Mouse (Mus musculus) A20 (cell line): ENCODE measurements around the gene Tmem35b.

Experiments
- DNase-seq: peaks from one replicate; pipeline ENCODE4 v3.0.0-alpha.2; 2011; ENCODE audit warnings: low read depth, low spot score

Gene Tmem35b

DNA sequence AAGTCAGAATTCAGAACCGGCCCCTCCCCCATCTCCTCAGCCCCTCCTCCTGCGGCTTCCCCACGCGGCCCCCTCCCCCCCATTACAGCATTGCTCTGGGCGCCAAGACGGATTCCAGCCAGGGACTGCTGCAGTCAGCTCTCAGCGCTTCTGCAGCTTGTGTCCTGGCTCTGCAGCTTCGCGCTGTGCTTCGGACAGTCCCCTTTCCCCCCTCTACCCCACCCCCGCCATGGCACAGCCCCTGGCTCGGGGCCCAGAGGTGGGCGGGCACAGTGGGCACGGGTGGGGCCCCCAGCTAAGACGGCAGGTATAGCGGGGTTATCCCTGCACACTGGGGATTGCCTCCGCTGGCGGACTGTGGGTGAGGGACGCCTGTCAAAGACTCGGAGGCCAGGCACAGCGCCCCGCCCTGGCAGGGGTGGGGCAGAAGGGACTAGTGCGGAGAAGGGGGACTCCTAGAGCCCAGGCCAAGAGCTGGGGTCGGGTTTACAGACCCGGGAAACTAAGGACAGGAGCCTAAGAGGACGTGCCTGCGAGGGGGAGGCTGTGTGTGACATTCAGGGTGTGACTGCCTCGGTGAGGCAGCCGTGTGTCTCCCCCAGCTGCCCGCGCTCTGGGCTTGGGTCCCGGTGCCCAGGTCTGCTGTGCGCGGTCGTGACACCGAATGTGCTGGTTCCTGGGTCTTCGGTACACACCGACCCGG lies 44.9 kb downstream of the Tmem35b start:
- no peak for DNase-seq

DNA sequence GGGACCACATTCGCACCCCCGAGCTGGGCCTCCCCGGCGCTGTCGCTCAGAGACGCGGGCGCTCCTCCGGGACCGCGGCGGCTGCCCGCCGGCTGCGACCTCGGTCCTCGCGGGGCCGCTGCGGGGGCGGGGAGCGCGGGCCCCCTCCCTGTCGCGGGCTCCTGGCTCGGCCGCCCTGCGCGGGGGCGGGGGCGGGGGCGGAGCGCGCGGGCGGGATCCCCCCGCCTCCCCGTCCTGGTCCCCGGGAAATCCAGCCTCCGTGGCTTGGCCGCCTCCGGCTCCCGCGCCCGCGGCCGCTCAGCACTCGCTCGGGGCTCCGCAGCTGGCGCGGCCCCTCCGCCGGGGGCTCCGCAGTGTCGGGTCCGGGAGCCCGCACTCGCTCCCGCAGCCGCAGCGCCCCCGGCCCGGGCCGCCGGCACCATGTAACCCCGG lies 45.4 kb downstream of the Tmem35b start, which contains the start of gene Dlgap3:
Dlgap3 (plus strand) TSS at position 291 of the 432 bp plus-strand sequence.
- DNase-seq, result no peak

DNA sequence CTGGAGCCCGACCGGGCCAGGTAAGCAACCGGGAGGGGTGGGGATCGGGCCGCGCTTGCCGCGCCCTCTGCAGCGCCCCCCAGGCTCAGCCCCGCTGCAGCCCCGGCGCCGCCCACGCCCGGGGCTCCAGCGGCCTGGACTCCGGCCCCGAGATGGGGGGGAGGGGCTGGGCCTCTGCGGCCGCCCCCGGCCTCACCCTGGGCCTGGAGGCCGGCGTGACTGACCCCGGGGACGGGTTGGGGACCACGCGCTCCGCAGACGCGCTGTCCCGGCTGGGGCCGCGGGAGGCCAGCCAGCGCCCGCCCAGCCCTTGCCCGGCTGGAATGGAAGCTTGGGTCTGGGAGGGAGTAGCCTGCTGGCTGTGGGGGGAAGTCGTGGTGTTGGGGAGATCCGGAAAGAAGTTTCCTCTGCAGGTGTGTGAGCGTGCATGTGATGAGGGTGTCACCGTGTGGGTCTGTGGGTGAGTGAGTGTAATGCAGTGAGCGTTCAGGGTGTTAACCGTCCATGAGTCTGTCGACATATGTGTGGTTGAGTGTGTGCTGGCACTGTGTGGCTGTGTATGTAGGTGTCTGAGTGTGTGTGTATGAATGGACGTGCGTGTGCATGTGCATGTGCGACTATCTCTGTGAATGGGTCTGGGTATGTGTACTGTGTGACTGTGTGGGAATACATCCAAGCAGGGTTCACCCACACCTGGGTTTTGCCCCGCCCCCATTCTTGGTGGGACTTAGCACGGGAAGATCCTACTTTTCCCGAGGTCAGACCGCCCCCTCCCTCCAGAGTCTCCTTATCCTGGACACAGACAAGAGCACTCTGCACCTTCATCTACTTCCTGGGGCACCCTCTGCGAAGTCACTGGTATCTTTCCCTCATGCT lies 46.1 kb downstream of the Tmem35b start:
- DNase-seq, result no peak

DNA sequence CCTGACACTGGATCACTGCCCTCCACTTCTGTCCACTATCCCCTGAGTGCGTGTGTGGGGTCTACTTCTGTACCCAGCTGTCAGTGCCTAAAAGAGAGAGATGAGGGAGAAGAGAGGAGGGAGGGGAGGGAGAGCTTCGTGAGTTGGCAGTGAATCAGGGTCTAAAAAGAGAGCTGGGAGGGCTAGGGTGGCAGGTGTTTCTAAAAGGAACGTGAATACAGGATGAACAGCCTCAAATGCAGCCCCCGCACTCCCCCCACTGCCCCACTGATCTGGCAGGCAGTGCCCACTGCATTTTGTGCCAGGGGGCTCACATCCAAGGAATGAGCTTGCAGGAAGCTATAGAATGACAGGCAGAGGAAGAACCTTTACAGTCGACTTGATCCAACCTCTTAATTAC lies 47.4 kb downstream of the Tmem35b start:
- DNase-seq, result no peak

DNA sequence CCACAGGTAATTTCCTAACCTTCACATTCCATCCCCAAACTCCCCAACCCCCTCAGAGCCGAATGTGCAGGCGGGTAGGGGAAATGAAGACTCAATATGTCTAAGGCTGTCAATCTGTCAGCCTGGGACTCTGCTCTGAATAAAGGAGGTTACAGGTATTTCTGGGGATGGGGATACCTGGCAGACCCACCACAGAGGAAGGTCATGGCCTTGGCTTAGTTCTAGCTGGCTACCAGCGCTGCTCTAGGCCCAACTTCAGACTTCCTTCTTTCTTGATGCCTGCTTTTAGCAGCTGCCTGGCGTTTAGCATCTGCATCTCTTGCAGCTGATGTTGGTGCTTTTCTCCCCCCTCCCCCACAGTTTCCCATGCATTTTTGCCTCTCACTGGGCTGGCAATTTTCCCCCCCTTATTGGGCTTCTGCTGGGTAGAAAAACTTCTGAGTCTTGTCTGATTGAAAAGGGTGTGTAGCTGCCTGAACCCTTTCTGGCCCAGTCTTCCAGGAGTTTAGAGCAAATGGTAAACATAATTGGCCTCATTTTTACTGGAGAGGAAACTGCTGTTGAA lies 47.9 kb downstream of the Tmem35b start:
- DNase-seq, result no peak

DNA sequence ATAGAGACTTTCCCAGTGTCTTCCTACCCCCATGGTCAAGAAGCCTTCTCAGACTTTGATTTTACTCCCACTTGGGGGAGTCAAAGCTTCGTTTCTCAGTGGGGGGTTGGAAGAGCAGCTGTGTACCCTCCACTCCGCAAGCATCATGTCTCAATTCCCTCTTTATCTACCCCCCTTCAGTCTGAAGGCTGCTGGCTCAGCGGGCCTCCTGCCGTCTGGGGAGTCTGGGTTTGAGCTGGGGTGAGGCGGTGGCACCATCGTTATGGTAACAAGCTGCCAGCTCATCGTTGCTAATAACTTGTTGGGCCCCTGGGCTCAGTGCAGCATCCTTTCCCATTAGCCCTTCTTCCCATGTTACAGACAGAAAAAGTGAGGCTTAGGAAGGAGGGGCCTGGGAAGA lies 48.6 kb downstream of the Tmem35b start:
- no peak for DNase-seq

DNA sequence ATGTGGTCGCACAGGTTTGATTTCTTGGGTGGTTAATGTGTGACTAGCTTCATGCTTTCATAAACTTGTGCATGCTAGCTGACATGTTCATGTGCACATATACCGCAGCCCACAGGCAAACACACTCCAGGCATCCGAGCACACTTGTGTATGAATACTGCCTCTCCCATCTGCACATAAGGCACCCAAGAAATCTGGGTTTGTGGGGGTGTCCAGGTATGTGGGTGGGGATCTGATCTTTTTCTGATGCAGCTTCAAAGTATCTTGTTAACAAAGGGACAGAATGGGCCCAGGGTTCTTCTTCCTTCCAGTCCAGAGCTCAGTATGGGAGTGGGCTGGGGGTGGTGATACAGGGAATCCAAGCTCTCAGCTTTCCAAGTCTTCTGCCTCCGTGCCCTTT lies 49.1 kb downstream of the Tmem35b start:
- DNase-seq, result no peak

DNA sequence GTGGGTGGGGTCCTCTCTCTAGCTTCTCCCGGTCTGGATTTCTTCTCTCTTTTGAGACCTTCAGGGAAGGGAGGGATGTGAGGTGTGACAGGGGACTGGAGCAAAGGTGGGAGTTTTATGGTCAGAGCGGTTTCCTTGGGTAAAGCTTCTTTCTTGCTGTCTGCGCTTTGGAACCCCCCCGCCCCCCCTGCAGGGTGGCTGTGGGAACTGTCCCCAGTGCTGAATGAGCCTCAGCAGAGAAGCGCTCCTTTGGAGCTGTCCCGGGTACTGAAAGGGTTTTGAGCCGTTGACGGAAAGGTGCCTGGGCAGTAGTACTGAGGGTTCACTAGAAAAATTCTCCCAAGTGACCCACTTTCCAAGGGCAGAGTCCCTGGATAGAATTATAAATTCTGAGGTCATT lies 50.0 kb downstream of the Tmem35b start:
- DNase-seq, result peak; percentile 56

DNA sequence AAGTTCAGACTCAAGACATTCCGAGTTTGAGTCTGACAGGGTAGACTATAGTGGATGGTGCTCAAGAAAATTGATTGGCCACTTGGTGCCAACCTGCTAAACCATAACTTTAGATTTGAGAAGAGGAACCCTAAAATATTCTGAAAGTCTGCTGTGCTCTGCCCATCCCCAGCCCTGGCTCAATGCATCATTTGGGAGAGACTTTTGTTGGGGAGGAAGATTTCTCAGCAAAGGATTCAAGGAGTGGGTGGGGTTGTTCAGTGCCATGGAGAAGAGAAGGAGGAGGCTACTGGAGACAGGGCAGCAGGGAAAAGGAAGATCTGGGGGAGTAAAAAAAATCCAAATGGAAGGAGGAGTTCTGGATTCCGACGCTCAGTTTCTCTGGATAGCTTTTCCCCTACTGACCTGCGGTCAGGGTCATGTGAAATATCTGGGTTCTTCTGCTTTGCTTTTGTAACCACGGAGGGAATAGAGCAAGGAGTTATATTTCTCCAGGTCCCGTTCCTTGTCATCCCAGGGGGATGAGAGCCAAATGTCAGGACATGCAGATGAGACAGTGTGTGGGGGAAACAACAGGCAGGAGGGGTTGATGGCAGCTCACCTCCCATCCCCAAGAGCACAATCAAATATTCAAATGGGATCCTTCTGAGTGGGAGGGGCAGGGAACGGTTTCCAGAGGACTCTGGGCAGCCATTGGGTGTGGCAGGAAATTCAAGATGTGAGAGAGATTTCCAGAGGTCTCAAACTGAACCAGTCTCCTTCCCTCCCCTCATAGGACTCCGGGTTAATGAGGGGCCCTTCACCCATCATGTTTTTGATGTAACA lies 50.8 kb downstream of the Tmem35b start:
- no peak for DNase-seq

DNA sequence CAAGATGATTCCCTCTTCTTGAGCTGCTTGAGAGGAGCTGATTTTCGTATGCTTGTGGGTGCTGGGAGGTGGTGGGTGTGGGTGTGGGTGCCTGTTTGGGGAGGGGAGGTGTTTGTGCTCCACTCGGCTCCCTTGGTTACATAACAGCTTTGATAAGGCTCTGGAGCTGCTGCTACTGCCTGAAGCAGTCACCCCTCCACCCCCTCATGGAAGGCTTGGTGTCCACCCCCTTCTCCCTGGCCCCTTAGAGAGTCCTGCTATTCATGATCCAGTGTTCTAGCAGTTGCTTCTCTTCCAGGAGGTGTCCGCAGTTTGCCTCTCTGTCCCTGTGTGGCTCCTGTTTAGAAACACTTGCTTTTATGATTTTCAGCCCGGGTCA lies 51.4 kb downstream of the Tmem35b start:
- DNase-seq, result no peak

DNA sequence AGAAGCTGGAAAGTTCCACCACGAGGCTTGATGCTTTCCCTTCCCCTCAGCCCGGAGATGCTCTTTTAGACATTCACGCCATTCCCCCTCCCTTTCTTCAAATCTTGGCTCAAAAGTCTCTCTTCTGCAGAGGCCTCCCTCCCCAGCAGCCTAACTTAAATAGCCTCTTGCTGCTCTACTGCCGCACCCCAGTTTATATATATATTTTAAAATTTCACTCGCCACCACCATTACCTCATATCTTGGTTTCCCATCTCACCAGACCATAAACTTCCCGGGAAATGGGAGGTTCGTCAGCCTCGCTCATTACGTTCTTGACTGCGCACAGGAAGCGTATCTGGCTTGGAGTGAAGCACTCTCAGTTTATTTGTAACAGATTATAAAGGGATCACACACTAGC lies 54.5 kb downstream of the Tmem35b start:
- DNase-seq, result no peak

DNA sequence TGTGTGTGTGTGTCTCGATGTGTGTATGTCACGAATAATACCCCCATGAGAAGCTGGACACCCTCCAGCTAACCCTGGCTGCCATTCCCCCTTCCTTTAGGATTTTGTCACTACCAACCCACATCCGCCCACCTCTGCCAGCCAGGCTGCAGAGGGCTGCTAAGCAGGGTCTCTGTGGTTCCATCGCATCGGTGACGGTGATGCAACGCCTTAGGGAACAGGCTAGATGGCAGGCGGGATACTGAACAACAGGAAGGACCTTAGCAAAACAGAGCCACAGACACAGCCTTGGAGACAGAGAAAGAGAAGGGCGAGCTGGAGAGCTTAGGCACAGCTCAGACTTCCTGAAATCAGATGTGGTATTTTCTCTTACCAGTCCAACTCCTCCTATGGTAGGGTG lies 55.2 kb downstream of the Tmem35b start:
- DNase-seq, result no peak
